Mouse (Mus musculus) G1E (cell line): ENCODE results near the gene Prss43.

Experiments
- CTCF ChIP-seq: IDR thresholded peaks from 2 replicates; pipeline ENCODE4 v1.5.1; 2012; ENCODE audit warnings: low read depth, low read length, inconsistent platforms, mixed read lengths
- GATA1 ChIP-seq: IDR thresholded peaks from 2 replicates; pipeline ENCODE4 v1.6.1; 2012; ENCODE audit warnings: borderline replicate concordance, low read length, inconsistent platforms, mixed read lengths
- GATA2 ChIP-seq: IDR thresholded peaks from 2 replicates; pipeline ENCODE4 v1.6.1; 2012; ENCODE audit warnings: low read depth, low read length, inconsistent platforms, borderline replicate concordance
- POLR2AphosphoS5 ChIP-seq: IDR thresholded peaks from 2 replicates; pipeline ENCODE4 v1.6.1; 2012; ENCODE audit warnings: low read depth, low read length, inconsistent platforms; ENCODE audit not compliant: insufficient replicate concordance
- TAL1 ChIP-seq: conservative IDR thresholded peaks from 2 replicates; pipeline ENCODE4 v1.6.1; 2012; ENCODE audit warnings: low read depth, low read length, inconsistent platforms, mixed read lengths

- TF ChIP-seq CTCF: no peak
- TF ChIP-seq POLR2AphosphoS5: no peak
- TF ChIP-seq TAL1: no peak
- no peak for TF ChIP-seq GATA1
- TF ChIP-seq GATA2: no peak
Observed at GRCm38 (mm10) chr9:110825832-110826231, 658 bp upstream of the Prss43 start.
